Mouse (Mus musculus) ZHBTc4 (cell line): Measurements from ENCODE around the gene Ahctf1.
A peak's percentile ranks its signal among the peaks of the same experiment; 100 is the strongest.

Source experiments
- DNase-seq: peaks from one replicate; pipeline ENCODE4 v3.0.0-alpha.2; 2011; ENCODE audit warnings: low read depth, low spot score

Gene Ahctf1

GRCm38 (mm10) chr1:179713367-179713766 lies 90.1 kb downstream of the Ahctf1 start:
- peak; percentile 30 for DNase-seq

- DNase-seq = no peak
Observed at GRCm38 (mm10) chr1:179712658-179713057, 90.8 kb downstream of the Ahctf1 start.

GRCm38 (mm10) chr1:179710739-179711138 lies 92.7 kb downstream of the Ahctf1 start:
- no peak for DNase-seq

- DNase-seq = no peak
Observed at GRCm38 (mm10) chr1:179709390-179709789, 94.1 kb downstream of the Ahctf1 start.

GRCm38 (mm10) chr1:179705154-179705553 lies 98.3 kb downstream of the Ahctf1 start:
- DNase-seq = no peak

GRCm38 (mm10) chr1:179704150-179704549 lies 99.3 kb downstream of the Ahctf1 start:
- DNase-seq = peak; percentile 58
